Mouse (Mus musculus) c-Kit-positive CD71-positive TER-119-positive erythroid progenitor cells, embryonic 14.5 days (primary cell): Measurements from ENCODE around the gene Uqcrc1.

Experiments
- DNase-seq: peaks from one replicate; pipeline ENCODE4 v3.0.0-alpha.2; 2013; ENCODE audit warnings: low spot score

Gene Uqcrc1

DNA sequence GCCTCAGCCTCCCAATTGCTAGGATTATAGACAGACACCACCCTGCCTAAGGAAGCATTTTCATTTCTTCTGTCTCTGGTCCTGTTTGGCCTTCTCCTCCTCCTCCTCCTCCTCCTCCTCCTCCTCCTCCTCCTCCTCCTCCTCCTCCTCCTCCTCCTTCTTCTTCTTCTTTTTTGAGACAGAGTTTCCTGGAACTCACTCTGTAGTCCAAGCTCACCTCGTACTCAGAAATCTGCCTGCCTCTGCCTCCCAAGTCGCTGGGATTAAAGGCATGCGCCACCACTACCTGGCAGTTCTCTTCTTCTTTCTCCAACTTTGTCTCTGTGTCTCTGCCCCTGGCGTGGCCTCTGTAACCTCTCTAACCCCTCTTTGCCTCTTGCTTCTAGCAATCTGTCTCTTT, 49.3 kb downstream of the Uqcrc1 start, which contains the start of gene Ucn2:
TSS of gene Ucn2 (plus strand) at position 301 of the 400 bp plus-strand sequence.
- DNase-seq = no peak

DNA sequence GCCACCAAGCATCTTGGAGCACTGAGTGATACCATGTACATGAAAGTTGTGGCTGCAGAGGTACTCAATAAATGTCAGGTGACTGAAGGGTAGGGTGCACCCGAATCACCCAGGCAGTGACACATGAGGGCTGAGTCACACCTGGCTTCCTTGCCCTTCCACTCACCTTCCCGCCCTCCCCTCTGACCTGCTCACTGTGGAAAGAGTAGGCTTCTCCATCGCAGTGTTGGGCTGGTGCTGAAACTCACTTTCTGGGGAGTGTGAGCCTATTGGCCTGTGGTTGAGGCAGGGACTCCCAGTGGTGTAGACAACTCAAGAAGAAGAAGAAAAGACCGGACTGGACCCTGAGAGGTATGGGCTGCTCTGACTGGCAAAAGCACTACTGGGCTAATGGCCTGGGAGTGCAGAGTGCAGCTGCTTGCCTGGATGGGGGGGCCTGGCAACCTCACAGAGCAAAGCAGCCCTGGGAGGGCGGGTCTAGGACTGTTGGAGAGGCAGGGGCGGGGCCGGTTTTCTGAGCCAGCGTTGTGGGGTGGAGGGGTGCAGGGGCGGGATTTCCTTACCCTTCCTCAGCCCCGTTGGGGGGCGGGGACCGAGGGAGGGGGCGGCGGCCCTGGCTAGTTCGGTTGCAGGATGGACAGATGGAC, 51.4 kb downstream of the Uqcrc1 start:
- DNase-seq = no peak

DNA sequence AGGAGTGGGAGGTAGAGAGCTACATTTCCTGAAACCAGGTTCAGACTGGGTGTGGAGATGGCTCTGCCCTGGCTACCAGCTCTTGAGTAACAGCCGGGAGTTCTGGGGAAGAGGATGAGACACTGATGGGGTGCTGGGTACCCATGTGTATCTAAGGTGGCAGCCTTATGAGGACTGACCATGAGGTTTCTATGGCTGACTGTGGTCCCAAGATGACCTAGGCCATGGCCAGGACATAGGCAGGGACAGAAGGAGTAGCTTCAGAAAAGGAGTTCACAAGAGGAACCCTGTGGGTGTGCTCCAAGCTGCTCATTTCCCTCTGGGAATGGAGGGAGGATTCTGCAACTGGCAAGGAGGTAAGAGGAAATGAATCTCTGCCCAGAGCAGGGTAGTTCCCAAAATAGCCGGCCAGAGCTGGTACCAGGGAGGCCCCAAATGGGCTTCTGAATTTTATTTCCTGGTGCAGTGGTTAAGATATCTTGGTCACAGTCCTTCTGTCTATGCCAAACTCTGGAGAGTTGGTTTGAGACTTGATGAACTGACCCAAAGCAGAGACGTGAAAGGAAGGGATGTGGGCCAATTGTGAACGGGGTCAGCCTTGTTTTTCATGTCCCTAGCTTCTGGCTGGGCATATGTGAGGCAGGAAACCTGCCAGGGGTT, 53.5 kb downstream of the Uqcrc1 start:
- no peak for DNase-seq

DNA sequence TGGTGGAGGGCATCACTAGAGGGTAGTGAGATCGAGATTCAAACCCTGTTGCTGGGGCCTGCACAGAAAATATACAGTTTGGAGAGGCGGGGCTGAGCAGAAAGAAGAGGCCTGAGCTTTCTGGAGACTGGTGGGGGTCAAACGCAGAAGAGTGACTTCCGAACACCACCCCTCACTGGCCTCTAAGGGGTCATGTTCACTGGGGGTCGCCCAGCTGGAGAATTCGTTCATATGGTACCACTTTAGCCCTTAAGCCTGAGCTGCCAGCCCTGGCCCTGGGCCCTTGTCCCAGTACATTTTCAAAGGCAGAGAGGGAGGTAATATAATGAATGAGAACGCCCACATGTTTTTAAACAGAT, 54.0 kb downstream of the Uqcrc1 start:
- DNase-seq = no peak

DNA sequence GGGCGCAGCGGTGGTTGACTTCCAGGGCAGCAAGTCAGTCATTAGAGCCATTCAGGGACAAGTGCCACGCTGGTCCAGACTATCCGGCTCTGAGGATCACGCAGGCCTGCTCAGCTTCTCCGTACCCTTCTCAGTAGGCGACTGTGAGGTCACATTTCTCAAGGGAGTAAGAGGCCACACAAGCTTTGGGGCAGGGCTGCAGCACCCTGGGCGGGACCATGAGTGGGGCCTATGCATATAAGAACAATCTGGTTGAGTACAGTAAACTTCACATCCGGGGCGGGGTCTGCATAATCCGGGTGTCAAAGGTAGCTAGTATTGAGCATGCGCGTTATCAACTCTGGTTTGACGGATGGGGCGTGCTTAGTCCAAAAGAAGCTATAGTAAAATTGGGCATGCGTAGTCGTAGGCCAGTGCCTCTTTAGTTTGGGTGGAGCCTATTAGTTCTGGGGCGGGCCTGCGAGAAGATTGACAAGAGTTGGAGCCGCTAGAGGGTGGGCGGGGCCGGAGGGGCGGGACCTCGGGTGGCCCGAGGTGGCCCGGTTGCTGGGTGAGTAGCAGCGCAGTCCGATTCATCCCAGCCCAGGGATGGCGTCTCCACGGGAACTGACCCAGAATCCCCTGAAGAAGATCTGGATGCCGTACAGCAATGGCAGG, 55.1 kb downstream of the Uqcrc1 start, which contains the start of gene Pfkfb4:
TSS of gene Pfkfb4 (plus strand) at position 351 of the 657 bp plus-strand sequence.
- DNase-seq = peak; percentile 99

DNA sequence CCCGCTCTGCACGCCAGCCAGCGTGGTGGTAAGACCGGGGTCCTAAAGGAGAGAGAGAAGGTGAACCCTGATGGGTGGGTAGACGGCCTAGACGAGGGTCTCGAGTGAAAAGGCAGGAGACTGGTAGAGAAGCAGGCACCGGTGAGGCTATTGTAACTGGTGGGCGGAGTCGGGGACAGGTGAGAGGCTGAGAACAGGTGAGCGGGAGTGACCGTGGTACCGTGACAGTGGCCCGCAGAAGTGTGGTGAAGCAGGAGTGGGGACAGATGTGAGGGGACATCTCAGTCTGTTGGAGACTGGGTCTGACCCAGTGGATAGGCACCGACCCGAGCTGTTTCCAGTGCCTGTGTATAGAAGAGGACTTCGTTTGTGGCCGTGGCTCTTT, 55.6 kb downstream of the Uqcrc1 start:
- DNase-seq = no peak

DNA sequence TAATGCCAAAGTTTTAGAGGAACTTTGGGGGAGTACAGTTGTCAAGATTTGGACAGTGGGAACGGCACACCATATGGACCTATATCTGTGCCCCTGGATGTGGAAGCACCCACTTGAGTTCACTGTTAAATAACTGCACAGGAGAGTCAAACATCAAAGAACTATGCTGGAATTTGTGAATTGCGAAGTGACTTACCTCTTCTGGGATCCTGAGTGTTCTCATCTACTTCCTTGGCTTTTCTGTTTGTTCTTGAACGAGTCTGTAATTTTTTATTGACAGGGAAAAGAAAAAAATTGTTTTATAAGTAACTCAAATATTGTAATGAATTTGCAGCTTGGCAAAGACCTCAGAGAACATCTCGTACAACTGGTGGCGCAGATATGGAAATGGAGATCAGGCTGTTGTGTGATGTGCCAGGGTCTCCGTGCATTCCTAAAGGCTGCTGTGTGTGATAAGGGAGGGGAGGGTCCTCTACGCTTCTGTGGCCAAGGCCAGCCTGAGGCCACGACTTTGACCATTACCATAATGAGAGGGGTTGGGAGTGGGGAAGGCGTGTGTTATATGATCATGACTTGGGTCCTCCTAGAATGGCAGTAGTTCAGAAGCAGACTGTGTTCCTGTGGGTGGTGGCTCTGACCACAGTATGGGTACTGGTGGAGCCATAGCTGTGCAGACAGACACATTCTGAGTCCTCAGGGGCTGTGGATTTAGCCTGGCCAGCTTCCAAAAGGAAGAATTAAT, 56.4 kb downstream of the Uqcrc1 start:
- no peak for DNase-seq

DNA sequence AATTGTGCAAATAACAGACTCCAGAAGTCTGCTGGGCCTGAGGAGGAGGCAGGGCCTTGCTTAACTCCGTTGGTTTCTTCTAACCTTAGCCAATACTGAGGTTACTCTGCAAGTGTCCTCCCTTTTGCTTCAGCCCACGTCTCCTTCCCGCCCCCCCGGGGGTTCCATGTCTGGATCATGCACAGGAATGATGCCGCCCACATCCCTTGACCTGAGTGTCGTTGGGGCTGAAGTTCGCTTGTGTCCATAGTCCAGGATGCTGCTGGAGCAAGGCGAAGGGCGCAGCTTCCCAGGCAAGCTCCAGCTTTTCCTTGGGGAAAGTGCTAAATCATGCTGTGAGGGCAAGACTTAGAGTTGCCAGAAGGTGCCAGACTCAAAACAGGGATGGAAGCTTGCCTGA, 60.0 kb downstream of the Uqcrc1 start:
- DNase-seq = no peak

DNA sequence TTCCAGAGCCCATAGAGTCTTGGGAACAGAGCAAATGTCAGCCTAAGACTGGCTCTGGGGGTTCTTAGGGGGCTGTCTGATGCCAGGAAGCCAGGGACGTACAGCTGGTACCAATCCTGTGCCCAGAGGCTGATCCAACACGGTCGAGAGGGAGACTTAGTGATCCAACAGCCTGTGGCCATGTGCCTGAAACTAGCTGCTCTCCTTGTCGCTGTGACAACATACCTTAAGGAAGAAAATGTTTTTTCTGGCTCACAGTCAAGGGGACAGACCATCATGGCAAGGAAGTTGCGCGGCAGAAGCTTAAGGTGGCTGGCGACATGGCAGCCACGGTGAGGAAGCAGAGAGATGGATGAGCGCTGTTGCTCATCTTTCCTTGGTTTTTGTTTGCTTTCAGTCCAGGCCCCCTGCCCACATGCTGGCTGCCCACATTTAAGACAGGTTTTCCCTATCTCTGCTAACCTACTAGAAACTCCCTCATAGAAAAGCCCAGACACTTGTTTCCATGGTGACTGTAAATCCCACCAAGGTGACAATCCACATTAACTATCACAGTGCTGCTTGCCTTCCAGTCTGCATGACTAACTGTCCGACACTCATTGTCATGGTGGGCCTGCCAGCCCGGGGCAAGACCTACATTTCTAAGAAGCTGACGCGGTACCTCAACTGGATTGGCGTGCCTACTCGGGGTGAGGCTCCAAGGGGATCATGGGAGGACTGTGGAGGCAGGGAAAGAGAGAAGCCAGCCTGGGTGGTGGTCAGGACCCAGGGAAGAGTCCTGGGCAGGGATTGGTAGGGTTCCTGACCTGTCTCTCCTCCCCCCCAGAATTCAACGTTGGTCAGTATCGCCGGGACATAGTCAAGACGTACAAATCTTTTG, 62.1 kb downstream of the Uqcrc1 start:
- no peak for DNase-seq

DNA sequence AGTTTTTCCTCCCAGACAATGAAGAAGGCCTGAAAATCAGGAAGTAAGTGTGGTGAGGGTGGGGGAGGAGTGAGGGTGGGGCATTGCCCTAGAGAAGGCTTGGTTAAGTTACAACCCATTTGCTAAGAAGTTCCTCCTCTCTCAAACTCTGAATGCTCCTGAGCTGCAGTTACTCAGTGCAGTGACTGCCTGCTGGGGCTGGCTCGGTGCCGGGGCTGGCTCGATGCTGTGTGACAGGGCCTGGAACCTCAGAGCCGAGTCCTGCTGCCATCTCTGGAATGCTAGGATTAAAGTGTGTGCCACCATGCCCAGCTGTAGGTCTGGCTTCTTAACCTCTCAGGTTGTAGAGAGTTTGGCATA, 62.7 kb downstream of the Uqcrc1 start:
- no peak for DNase-seq
